Mouse (Mus musculus) neural tube, embryonic 14.5 days (tissue): ENCODE results near the gene Chrnb4. TPM values are rescaled to one million over a fixed set of nuclear protein-coding genes. Genes with fewer than 3 reads are reported as not detected.

ENCODE experiments used
- ATAC-seq: fragments of 200-750 bp; cut with Nextera tagmentation; 2 replicates; pipeline ENCODE4 v1.8.0; 2017; ENCODE audit warnings: low read depth, mild to moderate bottlenecking, moderate TSS enrichment, moderate library complexity
- H3K27ac ChIP-seq: fragments of 300-500 bp; sonication (generic); 2 replicates; pipeline ENCODE4 v1.5.1; 2014; ENCODE audit warnings: low read depth, mild to moderate bottlenecking, control low read depth, low read length, moderate library complexity, mixed read lengths
- H3K27me3 ChIP-seq: fragments of 300-500 bp; sonication (generic); 2 replicates; pipeline ENCODE4 v1.6.1; 2014; ENCODE audit warnings: low read length; ENCODE audit not compliant: control insufficient read depth, insufficient read depth
- H3K36me3 ChIP-seq: fragments of 300-500 bp; sonication (generic); 2 replicates; pipeline ENCODE4 v1.6.1; 2014; ENCODE audit warnings: low read length, mixed read lengths; ENCODE audit not compliant: control insufficient read depth, insufficient read depth
- H3K4me1 ChIP-seq: fragments of 300-500 bp; sonication (generic); 2 replicates; pipeline ENCODE4 v1.6.1; 2014; ENCODE audit warnings: low read length; ENCODE audit not compliant: control insufficient read depth, insufficient read depth
- H3K4me2 ChIP-seq: fragments of 300-500 bp; sonication (generic); 2 replicates; pipeline ENCODE4 v1.6.1; 2014; ENCODE audit warnings: mild to moderate bottlenecking, low read depth, low read length, control low read depth
- H3K4me3 ChIP-seq: fragments of 300-500 bp; sonication (generic); 2 replicates; pipeline ENCODE4 v1.5.1; 2014; ENCODE audit warnings: low read depth, low read length, control low read depth, mixed read lengths
- H3K9ac ChIP-seq: fragments of 300-500 bp; sonication (generic); replicated peaks from 2 replicates; pipeline ENCODE4 v1.6.1; 2014; ENCODE audit warnings: low read depth, mild to moderate bottlenecking, control low read depth, low read length, mixed read lengths
- H3K9me3 ChIP-seq: fragments of 300-500 bp; sonication (generic); 2 replicates; pipeline ENCODE4 v1.6.1; 2016; ENCODE audit warnings: low read length; ENCODE audit not compliant: control insufficient read depth
- WGBS: fragments of 180-500 bp; shearing (Covaris S2); extraction: QIAGEN DNeasy Blood & Tissue Kit; methylation state at CpG from one replicate; pipeline ENCODE4 v1.1.7; 2014; 5-methylcytosine and 5-hydroxymethylcytosine counted together
- polyA plus RNA-seq: library from polyadenylated mRNA; unstranded; fragments of >200 nt; fragmentation: Nextera tagmentation; extraction: Ambion mirVana; gene quantifications from 2 replicates; pipeline ENCODE4 v1.2.1, GENCODE M21; 2014

The Chrnb4 gene
- polyA plus RNA-seq, 1 experiment from 2014 or later = 1.4 TPM

DNA sequence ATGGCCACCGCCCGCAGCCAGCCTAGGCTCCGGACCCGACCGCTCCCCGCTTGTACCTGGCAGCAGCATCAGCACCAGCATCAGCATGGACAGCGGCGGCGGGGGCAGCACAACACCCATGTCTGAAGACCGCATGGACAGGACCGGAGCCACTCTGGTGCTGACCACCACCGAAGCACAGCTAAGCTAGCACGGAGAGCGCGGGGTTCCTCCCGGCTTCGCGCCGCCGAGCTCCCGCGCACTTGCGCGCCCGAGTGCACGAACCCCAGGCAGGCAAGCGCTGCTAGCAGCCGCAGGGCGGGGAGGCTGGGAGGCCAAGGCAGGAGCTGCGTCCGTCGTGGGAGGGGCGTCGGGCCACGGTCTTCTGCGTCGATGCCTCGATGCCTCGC is 22.3 kb downstream of the Chrnb4 start, which contains the start of gene Chrna3:
TSS of gene Chrna3 (minus strand) at position 288 of the 389 bp plus-strand sequence.
- H3K9ac ChIP-seq = peak within 1 kb of the TSS; percentile 72
- H3K4me3 ChIP-seq = peak within 1 kb of the TSS; percentile 45
- H3K4me1 ChIP-seq = peaks cover 3% of the 10 kb centered on the region; the same call in 1 of the 2 replicates
- peak within 1 kb of the TSS; percentile 69 for H3K27ac ChIP-seq
- no peaks in the 10 kb centered on the region for H3K36me3 ChIP-seq
- no peaks in the 10 kb centered on the region for H3K27me3 ChIP-seq
- ATAC-seq = peak; percentile 78
- H3K4me2 ChIP-seq = peak within 1 kb of the TSS; percentile 63
- H3K9me3 ChIP-seq = no peaks in the 10 kb centered on the region
- WGBS = under 1% methylated on average over 39 of the region's 39 CpGs

DNA sequence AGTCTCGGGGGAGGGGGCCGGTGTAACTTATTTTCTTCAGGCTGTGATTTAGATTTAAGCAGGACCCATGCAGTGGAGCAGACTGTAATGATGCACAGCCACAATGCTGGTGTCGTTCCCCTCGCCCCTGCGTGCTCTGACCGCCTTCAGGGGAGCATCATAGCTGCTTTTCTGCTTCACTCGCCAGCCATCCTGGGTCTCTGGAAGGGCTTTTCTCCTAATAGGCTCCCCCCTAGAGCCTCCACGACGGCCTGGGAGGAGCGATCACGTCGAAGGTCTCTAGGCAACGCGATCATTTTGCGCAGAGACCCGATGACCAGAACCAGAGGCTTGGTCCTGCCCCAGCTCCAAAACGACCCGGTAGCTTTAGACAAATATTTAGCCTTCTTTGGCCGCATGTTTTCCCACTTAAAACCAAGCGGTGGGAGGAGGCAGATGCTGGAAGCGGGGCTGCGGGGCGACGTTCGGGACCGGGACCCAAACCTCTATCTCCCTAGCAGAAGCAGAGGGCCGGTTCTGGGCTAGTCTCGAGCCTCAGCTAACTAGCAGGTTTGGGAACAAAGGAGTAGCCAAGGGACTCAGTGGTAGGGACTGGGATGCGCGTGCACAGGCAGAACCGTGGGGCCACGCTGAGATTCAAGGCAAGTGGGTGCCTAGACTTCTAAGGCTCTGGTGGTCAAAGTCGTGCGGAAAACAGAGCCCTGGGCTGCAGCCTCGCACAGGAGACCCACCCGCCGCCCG is 22.9 kb downstream of the Chrnb4 start:
- Histone ChIP-seq H3K4me3 (peak overlapping the region; percentile 45), H3K4me1 (peaks cover 3% of the 10 kb centered on the region; the same call in 1 of the 2 replicates), H3K36me3 (no peaks in the 10 kb centered on the region), H3K9ac (peak overlapping the region; percentile 72), H3K9me3 (no peaks in the 10 kb centered on the region), H3K27ac (peak overlapping the region; percentile 69), H3K4me2 (peak overlapping the region; percentile 63), H3K27me3 (no peaks in the 10 kb centered on the region)
- WGBS = 6% methylated on average over 38 of the region's 38 CpGs
- peak; percentile 52 for ATAC-seq

DNA sequence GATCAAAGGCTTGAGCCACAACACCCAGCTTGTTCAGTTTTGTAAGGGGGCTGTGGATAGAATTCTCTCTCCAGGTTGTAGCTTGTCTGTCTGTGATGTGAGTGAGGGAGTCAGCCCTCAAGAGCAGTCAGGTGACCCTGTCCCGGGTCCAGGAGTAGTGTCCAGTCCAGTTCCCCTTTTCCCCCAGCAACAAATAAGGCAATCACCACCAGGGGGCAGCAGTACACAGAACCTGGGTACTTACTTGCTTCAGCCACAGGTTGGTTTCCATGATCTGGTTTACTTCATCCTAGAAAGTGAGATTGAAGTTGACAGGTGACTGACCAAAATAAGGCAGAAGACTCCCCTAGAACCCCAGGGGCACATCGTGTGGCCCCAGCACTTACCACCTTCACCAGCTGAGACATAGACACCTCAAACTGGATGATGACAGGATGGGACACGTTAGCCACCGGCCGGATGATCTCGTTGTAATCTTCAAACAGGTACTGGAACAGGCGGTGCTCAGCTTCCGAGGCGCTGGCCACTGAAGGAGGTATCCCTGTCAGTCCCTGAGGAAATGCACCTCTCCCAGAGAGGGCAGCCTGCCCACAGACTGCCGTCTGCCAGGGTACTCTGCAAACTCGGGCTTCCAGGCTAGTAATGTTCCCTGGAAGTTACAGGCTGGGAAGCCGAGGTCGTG is 24.5 kb downstream of the Chrnb4 start:
- WGBS = 41% methylated on average over 13 of the region's 13 CpGs
- Histone ChIP-seq H3K4me3 (no peak overlapping the region), H3K36me3 (no peaks in the 10 kb centered on the region), H3K9ac (no peak overlapping the region), H3K27me3 (no peaks in the 10 kb centered on the region), H3K27ac (no peak overlapping the region), H3K4me2 (no peak overlapping the region), H3K9me3 (no peaks in the 10 kb centered on the region), H3K4me1 (peaks cover 3% of the 10 kb centered on the region; the same call in 1 of the 2 replicates)
- no peak for ATAC-seq

DNA sequence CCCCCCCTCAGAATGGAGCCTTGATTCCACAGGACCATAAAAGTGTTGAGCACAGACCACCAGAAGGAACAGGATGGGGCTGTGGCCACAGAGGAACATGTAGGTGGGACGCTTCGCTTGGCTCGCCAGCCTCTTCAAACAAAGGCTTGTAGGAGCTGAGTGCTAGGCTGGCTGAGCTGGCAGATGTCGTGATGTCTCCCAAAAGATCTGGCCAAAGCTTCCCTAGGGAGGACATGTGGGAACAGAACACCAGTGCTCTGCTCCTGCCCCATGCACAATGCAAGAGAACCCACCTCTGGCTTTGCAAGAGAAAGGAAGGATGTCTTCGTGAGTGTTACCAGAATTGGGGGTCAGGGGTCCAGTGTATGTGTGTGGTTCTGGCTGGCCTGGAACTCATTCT is 25.3 kb downstream of the Chrnb4 start:
- Histone ChIP-seq H3K4me1 (peaks cover 3% of the 10 kb centered on the region; the same call in 1 of the 2 replicates), H3K4me2 (no peak overlapping the region), H3K27me3 (no peaks in the 10 kb centered on the region), H3K9ac (no peak overlapping the region), H3K4me3 (no peak overlapping the region), H3K9me3 (no peaks in the 10 kb centered on the region), H3K36me3 (no peaks in the 10 kb centered on the region), H3K27ac (no peak overlapping the region)
- ATAC-seq = no peak
- 81% methylated on average over 5 of the region's 5 CpGs for WGBS

DNA sequence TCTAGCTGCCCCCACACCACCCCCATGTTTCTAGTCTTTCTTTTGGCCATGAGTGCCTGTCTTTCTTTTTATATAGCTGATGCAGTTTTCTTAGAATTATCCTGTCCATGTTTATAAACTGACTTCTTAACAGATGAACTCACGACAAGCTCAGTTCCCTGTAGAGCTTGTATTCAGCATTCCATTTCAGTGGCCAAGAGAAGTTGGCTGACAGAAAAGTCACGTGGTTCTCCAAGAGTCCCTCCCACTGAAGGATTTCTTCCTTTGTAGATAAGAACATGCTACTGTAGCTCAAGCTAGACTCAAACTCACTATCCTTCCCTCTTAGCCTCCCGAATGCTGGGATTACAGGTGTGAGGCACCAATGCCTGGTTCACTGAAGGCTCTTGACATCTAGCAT is 31.7 kb downstream of the Chrnb4 start:
- Histone ChIP-seq H3K9ac (no peak overlapping the region), H3K9me3 (no peaks in the 10 kb centered on the region), H3K27ac (no peak overlapping the region), H3K27me3 (no peaks in the 10 kb centered on the region), H3K4me2 (no peak overlapping the region), H3K4me1 (no peaks in the 10 kb centered on the region), H3K4me3 (no peak overlapping the region), H3K36me3 (no peaks in the 10 kb centered on the region)
- no peak for ATAC-seq
- 83% methylated on average over 3 of the region's 3 CpGs for WGBS

DNA sequence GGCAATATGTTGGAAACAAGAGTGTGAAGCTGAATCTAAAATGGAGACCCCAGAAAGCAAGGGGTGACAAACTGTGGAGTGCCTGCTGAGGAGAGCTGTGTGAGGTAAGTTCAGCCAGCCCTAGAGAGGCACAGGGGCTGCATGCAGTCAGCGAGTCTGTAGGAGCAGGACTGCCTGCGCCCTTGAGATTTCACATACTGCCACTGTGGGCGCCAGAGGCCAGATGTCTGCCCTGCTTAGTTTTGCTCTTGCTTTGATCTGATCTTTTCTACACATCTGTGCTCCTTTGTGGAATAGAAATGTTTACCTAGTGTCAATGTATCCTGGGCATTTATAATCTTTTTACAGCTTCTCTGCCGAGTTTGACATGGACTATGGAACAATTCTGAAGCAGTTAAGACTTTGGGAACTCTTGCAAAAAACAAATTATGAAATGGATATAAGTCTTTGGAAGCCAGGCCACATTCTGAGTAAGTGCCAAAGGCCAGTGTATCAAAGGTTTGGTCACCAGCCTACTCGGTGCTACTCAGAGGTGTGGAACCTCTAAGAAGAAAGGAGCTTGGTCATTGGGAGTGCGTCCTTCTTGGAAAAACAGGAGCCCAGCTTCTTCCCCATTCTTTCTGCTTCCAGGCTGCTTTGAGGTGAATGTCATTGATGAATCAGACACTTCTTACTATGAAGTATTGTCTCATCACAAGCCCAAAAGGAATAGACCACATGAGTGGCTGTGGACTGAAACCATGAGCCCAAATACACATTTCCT is 37.8 kb downstream of the Chrnb4 start:
- Histone ChIP-seq H3K27ac (no peak overlapping the region), H3K9ac (no peak overlapping the region), H3K27me3 (no peaks in the 10 kb centered on the region), H3K4me2 (no peak overlapping the region), H3K9me3 (no peaks in the 10 kb centered on the region), H3K4me1 (no peaks in the 10 kb centered on the region), H3K36me3 (no peaks in the 10 kb centered on the region), H3K4me3 (no peak overlapping the region)
- no peak for ATAC-seq
- 56% methylated on average over 6 of the region's 6 CpGs for WGBS

DNA sequence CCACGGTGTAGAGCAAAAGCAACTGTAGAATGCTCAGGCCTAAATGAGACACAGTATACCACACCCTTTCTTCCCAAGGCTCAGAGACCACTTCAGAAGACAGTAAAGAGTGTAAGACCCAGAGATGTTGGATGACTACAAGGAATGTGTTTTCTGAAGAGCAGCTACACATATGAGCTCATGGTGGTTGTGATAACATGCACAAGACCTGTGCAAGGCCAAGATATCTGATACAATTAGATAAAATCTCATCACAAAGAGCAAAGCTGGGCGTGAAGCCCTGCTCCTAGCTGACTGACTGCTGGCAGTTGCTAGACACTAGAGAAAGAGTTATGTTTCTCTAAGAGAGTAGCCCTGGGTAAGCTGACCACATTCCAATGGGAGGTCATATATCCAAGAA is 38.9 kb downstream of the Chrnb4 start:
- H3K9me3 ChIP-seq = no peaks in the 10 kb centered on the region
- no peaks in the 10 kb centered on the region for H3K4me1 ChIP-seq
- H3K36me3 ChIP-seq = no peaks in the 10 kb centered on the region
- no peak for ATAC-seq
- WGBS = 92% methylated on average over 2 of the region's 2 CpGs
- H3K27me3 ChIP-seq = no peaks in the 10 kb centered on the region
- no peak overlapping the region for H3K27ac ChIP-seq
- no peak overlapping the region for H3K9ac ChIP-seq
- H3K4me2 ChIP-seq = no peak overlapping the region
- no peak overlapping the region for H3K4me3 ChIP-seq

DNA sequence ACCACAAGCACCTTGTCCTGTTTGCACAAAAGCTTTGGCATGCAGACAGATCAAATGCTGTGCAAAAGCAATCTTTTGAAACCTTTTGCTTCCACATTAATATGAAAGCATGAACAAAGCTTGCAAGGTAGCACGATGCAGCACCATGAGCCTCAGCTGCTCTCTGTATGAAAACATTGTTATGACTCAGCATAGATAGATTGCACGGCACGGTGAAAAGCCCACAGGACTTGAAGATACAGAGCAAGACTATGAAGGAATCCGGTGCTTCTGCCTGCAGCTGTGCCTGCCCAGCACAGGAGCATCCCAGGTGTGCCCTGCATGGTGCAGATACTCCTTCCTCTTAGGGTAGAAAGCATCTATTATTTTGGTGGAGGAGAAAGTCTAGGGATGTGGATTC is 45.0 kb downstream of the Chrnb4 start:
- H3K4me2 ChIP-seq = no peak overlapping the region
- no peaks in the 10 kb centered on the region for H3K4me1 ChIP-seq
- 49% methylated on average over 4 of the region's 4 CpGs for WGBS
- no peaks in the 10 kb centered on the region for H3K36me3 ChIP-seq
- H3K9ac ChIP-seq = no peak overlapping the region
- no peak overlapping the region for H3K4me3 ChIP-seq
- no peak overlapping the region for H3K27ac ChIP-seq
- no peaks in the 10 kb centered on the region for H3K27me3 ChIP-seq
- no peak for ATAC-seq
- H3K9me3 ChIP-seq = no peaks in the 10 kb centered on the region

DNA sequence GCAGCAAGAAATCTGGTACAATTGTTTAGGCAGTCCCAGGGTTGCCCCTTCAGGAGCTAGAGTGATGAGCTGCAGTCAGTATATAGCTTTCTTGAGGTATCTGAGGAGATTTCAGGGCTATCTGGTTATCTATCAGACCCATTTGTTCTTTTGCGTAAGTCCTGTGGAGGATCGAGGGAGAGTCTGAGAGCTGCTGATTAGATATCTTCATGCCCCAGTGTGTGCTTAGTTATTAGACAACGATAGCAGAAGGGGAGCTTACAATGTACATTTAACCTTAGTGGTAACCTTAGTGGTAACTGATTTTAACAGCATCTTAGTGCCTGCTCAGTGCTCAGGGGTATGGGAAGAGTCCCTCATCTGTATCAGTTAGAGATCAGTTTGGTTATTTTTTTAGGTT is 52.9 kb downstream of the Chrnb4 start:
- no peak overlapping the region for H3K4me2 ChIP-seq
- WGBS = 87% methylated on average over 3 of the region's 3 CpGs
- ATAC-seq = no peak

More for the DNA sequence above, 52.9 kb downstream of the Chrnb4 start:
- H3K4me1 ChIP-seq = no peaks in the 10 kb centered on the region
- no peaks in the 10 kb centered on the region for H3K27me3 ChIP-seq
- H3K36me3 ChIP-seq = no peaks in the 10 kb centered on the region
- no peak overlapping the region for H3K27ac ChIP-seq
- no peaks in the 10 kb centered on the region for H3K9me3 ChIP-seq
- H3K4me3 ChIP-seq = no peak overlapping the region
- H3K9ac ChIP-seq = no peak overlapping the region
